Mouse (Mus musculus): ENCODE measurements around the gene Gm28553. TPM values are rescaled to one million over a fixed set of nuclear protein-coding genes. Genes with fewer than 3 reads are reported as not detected.
"Not testable (repeated sequence)": the region's sequence is repeated elsewhere in the genome, so short reads cannot be mapped to it uniquely, and the experiment has no call there.

Gm28553 gene
- polyA plus RNA-seq (2016; fragmentation: Nextera tagmentation; extraction: Ambion mirVana), result not detected in 2 replicates

DNA sequence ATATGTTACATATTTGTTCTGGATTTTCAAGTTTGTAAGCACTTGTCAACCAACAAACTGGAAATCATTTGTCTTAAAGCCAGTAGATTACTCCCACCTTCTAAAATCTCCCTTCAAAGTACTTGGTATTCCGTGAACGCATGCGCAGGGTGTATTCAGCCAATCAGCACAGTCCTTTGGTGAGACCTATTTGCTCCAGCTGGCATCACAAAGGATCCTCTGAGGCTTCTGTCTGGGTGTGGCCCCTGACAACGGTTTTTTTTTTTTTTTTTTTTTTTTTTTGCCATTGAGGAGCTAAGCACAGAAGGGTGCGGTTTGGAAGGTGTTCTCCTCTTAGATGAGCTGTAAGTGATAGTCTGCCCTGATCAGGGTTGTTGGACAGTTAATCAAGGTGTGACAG, at the start of gene Gm28553:
Gm28553 (plus strand) TSS at position 301 of the 400 bp plus-strand sequence.
- not testable (repeated sequence) for H3K4me3 ChIP-seq; H3K27ac ChIP-seq (replicated peaks); H3K4me1 ChIP-seq; H3K27me3 ChIP-seq (ENCODE audit: low read depth, poor library complexity, severe bottlenecking); H3K36me3 ChIP-seq; DNase-seq (ENCODE audit: low spot score); H3K9me3 ChIP-seq (replicated peaks)
- no CpG with 5 or more reads among the region's 5 CpGs for WGBS

Data from midbrain, embryonic 10.5 days (tissue).